Mouse (Mus musculus) thymus, adult 2 months (tissue): Measurements from ENCODE around the gene Spns1. TPM values are rescaled to one million over a fixed set of nuclear protein-coding genes. Genes with fewer than 3 reads are reported as not detected.
"Not testable (repeated sequence)": the region's sequence is repeated elsewhere in the genome, so short reads cannot be mapped to it uniquely, and the experiment has no call there.

Experiments used
- DNase-seq: peaks from one replicate; pipeline ENCODE4 v3.0.0; 2021
- H3K27ac ChIP-seq: fragments of 200-500 bp; 2 replicates; pipeline ENCODE4 v1.5.1; 2012; ENCODE audit warnings: low read length, control low read depth; ENCODE audit not compliant: control insufficient read depth, insufficient read depth
- H3K27me3 ChIP-seq: fragments of 200-500 bp; 2 replicates; pipeline ENCODE4 v1.6.1; 2012; ENCODE audit warnings: mild to moderate bottlenecking, low read length, moderate library complexity, mixed read lengths; ENCODE audit not compliant: control insufficient read depth, insufficient read depth
- H3K36me3 ChIP-seq: fragments of 200-500 bp; 2 replicates; pipeline ENCODE4 v1.6.1; 2012; ENCODE audit warnings: mild to moderate bottlenecking, low read length, moderate library complexity; ENCODE audit not compliant: control insufficient read depth, insufficient read depth
- H3K4me1 ChIP-seq: fragments of 200-500 bp; replicated peaks from 2 replicates; pipeline ENCODE4 v1.6.1; 2012; ENCODE audit warnings: low read length; ENCODE audit not compliant: control insufficient read depth, insufficient read depth
- H3K4me3 ChIP-seq: fragments of 200-500 bp; 2 replicates; pipeline ENCODE4 v1.5.1; 2012; ENCODE audit warnings: mild to moderate bottlenecking, low read length, control low read depth, moderate library complexity; ENCODE audit not compliant: control insufficient read depth, insufficient read depth
- CTCF ChIP-seq: fragments of 200-500 bp; IDR thresholded peaks from 2 replicates; pipeline ENCODE4 v1.5.1; 2012; ENCODE audit warnings: mild to moderate bottlenecking, control low read depth, low read length, moderate library complexity, borderline replicate concordance; ENCODE audit not compliant: control insufficient read depth, poor library complexity, insufficient read depth; ENCODE audit errors: extremely low read depth
- POLR2A ChIP-seq: fragments of 200-500 bp; IDR thresholded peaks from 2 replicates; pipeline ENCODE4 v1.6.1; 2012; ENCODE audit warnings: mild to moderate bottlenecking, low read length, control low read depth, moderate library complexity; ENCODE audit not compliant: control insufficient read depth, poor library complexity, insufficient read depth; ENCODE audit errors: extremely low read depth
- WGBS: fragments of 180-500 bp; shearing (Covaris S2); methylation state at CpG from one replicate; pipeline ENCODE4 v1.1.7; 2018; 5-methylcytosine and 5-hydroxymethylcytosine counted together
- polyA plus RNA-seq: library from polyadenylated mRNA; depleted of rRNA; stranded (reverse); fragments of >200 nt; gene quantifications from 2 replicates; pipeline ENCODE4 v1.2.3, GENCODE M21; 2012; rRNA removed

Gene Spns1
- polyA plus RNA-seq, 1 experiment: 489 TPM

DNA sequence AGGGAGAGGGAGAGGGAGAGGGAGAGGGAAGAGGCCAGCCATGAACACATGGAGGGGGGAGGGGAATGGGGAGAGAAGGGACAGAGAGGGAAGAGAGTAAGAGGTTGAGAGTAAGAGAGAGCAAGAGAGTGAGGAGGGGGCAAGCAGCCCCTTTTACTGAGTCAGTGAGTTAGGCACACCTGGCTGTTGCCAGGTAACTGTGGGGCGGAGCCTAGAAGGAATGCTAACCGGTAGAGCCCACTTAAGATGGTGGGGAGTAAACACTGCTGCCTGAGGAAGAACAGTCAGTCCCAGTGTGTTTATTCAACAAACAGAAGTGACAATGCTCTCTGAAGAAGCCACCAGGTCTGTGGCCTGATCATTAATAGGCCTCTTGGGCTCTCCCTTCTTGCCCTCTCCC lies 46.6 kb downstream of the Spns1 start:
- TF ChIP-seq CTCF (no peak), POLR2A (no peak)
- 64% methylated on average over 2 of the region's 2 CpGs for WGBS
- H3K36me3 ChIP-seq: no peaks in the 10 kb centered on the region
- no peak for DNase-seq
- H3K4me1 ChIP-seq: peaks cover 16% of the 10 kb centered on the region
- H3K27me3 ChIP-seq: no peaks in the 10 kb centered on the region
- peak overlapping the region; percentile 76 for H3K27ac ChIP-seq
- H3K4me3 ChIP-seq: no peak overlapping the region

- peak; percentile 39 for DNase-seq
- no peak overlapping the region for H3K4me3 ChIP-seq
- H3K4me1 ChIP-seq: peaks cover 16% of the 10 kb centered on the region
- H3K27me3 ChIP-seq: no peaks in the 10 kb centered on the region
- TF ChIP-seq CTCF (no peak), POLR2A (no peak)
- H3K36me3 ChIP-seq: no peaks in the 10 kb centered on the region
- peak overlapping the region; percentile 67 for H3K27ac ChIP-seq
- whole genome bisulfite sequencing: 16% methylated on average over 9 of the region's 9 CpGs
Measured at GRCm38 (mm10) chr7:126329907-126330645, 47.2 kb downstream of the Spns1 start.

- not testable (repeated sequence) for H3K27me3 ChIP-seq, H3K27ac ChIP-seq, H3K36me3 ChIP-seq, H3K4me3 ChIP-seq, DNase-seq
- WGBS: 88% methylated on average over 5 of the region's 6 CpGs
- H3K4me1 ChIP-seq: peaks cover 16% of the 10 kb centered on the region
Measured at GRCm38 (mm10) chr7:126328848-126329247, 48.4 kb downstream of the Spns1 start.

DNA sequence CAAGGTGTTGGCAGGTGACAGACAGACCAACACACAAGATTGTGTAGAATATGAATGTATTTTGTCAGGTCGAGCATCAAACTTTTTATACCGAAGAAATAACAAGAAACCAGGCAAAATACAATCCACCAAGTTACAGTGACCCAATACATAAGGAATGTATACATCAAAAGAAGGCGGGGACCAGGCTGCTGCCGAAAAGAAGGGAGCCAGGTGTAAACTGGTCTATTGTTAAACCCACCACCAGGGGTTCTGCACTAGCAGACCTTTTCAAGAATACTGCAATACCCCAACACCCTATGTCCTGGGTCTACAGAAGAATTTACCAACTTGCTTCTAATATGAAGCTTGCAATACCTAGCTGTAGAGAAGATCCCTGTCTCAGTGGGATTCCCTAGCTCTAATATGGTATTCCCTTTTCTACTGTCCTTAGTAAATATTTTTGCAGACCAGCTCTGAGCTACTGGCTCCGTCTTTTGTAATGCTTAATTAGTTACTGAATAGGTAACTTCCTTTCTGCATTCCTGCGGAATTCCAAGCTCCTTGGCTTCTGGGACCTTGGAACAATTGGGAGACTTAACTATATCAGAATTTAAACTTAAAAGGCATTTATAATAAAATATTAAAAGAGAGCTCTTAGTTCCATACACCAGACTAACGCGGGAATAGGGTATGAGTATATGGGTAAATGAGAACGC lies 51.5 kb downstream of the Spns1 start:
- H3K4me1 ChIP-seq, DNase-seq, H3K27me3 ChIP-seq, H3K27ac ChIP-seq, H3K4me3 ChIP-seq, H3K36me3 ChIP-seq: not testable (repeated sequence)
- WGBS: 72% methylated on average over 9 of the region's 9 CpGs

DNA sequence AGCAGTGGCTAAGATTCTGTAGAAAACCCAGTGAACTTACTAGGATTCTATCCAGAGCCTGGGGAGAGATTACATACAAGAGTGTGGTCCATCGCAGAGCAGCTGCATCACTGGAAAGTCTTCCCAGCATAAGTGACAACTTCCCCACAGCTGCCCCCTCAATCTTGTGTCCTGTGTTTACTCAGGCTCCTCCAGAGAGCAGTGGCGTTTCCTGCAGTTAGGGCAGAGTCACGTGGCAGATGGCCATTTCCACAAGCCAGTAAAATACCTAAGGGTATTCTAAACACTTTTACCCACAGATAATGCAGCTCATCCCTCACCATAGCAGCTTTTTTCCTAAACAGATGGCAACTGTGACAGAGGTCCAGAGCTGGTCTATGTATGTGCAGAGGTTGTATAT lies 52.5 kb downstream of the Spns1 start:
- no peak for DNase-seq
- Histone ChIP-seq H3K36me3 (no peaks in the 10 kb centered on the region), H3K4me1 (peaks cover 4% of the 10 kb centered on the region), H3K4me3 (no peak overlapping the region), H3K27ac (no peak overlapping the region), H3K27me3 (no peaks in the 10 kb centered on the region)
- WGBS: 39% methylated on average over 3 of the region's 3 CpGs
- no peak for TF ChIP-seq CTCF

DNA sequence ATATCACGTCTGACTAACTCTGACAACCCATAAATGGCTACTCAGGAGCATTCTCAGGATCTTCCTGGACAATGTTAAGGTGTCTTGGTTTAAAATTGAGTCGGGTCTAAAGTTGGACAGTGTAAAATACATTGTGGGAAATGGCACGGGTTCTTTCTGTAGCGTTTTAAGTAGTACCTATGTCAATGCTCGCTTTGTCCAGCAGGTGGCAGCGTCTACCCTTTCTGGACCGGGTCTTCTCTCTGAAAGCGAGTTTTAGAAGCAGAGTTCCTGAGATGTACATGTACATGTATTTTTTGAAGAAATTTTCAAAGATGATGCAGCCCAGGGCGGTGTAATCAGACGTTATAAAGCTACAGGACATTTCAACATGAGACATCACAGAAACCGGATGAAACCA lies 53.5 kb downstream of the Spns1 start:
- Histone ChIP-seq H3K36me3 (no peaks in the 10 kb centered on the region), H3K27ac (no peak overlapping the region), H3K4me3 (no peak overlapping the region), H3K4me1 (no peaks in the 10 kb centered on the region), H3K27me3 (no peaks in the 10 kb centered on the region)
- DNase-seq: peak; percentile 88
- TF ChIP-seq CTCF (no peak), POLR2A (no peak)
- WGBS: 8% methylated on average over 11 of the region's 11 CpGs

Other genes starting within 250 kb of the Spns1 start
- 454 and 499 TPM in 2 replicates for gene Xpo6, start 176.9 kb downstream of the Spns1 start, polyA plus RNA-seq
- gene Sbk1, start 104.8 kb downstream of the Spns1 start, polyA plus RNA-seq: 78.1 and 82.0 TPM in 2 replicates
- gene Lat, start 7.9 kb downstream of the Spns1 start, polyA plus RNA-seq: 2,604 and 2,615 TPM in 2 replicates
- gene Nfatc2ip, start 19.3 kb upstream of the Spns1 start, polyA plus RNA-seq: 24.3 and 28.6 TPM in 2 replicates
- gene Cd19, start 37.4 kb upstream of the Spns1 start, polyA plus RNA-seq: 10.8 and 11.6 TPM in 2 replicates
- gene Rabep2, start 51.3 kb upstream of the Spns1 start, polyA plus RNA-seq: 26.1 and 27.6 TPM in 2 replicates
- gene Atp2a1, start 85.7 kb upstream of the Spns1 start, polyA plus RNA-seq: 3.2 and 5.2 TPM in 2 replicates
- 146 TPM in 2 replicates for gene Sh2b1, start 98.0 kb upstream of the Spns1 start, polyA plus RNA-seq
- 127 and 134 TPM in 2 replicates for gene Tufm, start 109.9 kb upstream of the Spns1 start, polyA plus RNA-seq
- gene Atxn2l, start 126.0 kb upstream of the Spns1 start, polyA plus RNA-seq: 563 and 715 TPM in 2 replicates
- gene Eif3c, start 189.0 kb upstream of the Spns1 start, polyA plus RNA-seq: 120 and 126 TPM in 2 replicates
- gene Apobr, start 207.5 kb upstream of the Spns1 start, polyA plus RNA-seq: 6.8 and 7.2 TPM in 2 replicates
- 90.6 and 141 TPM in 2 replicates for gene Cln3, start 208.4 kb upstream of the Spns1 start, polyA plus RNA-seq
- 1.8 and 3.0 TPM in 2 replicates for gene Il27, start 217.5 kb upstream of the Spns1 start, polyA plus RNA-seq